Mouse (Mus musculus) limb, embryonic 11.5 days (tissue): Measurements from ENCODE around the gene Dst. TPM values are rescaled to one million over a fixed set of nuclear protein-coding genes. Genes with fewer than 3 reads are reported as not detected.
A peak's percentile ranks its signal among the peaks of the same experiment; 100 is the strongest.

ENCODE experiments used
- ATAC-seq: fragments of 200-750 bp; cut with Nextera tagmentation; 2 replicates; pipeline ENCODE4 v1.8.0; 2017; ENCODE audit warnings: low read depth; ENCODE audit not compliant: insufficient number of reproducible peaks, low FRiP score, low TSS enrichment
- DNase-seq: peaks from one replicate; pipeline ENCODE4 v3.0.0-alpha.2; 2015; ENCODE audit warnings: low spot score
- H3K27ac ChIP-seq: fragments of 300-500 bp; sonication (generic); replicated peaks from 2 replicates; pipeline ENCODE4 v1.5.1; 2014; ENCODE audit warnings: low read depth, mild to moderate bottlenecking, low read length
- H3K27me3 ChIP-seq: fragments of 300-500 bp; sonication (generic); 2 replicates; pipeline ENCODE4 v1.6.1; 2014; ENCODE audit warnings: mild to moderate bottlenecking, low read length, mixed read lengths; ENCODE audit not compliant: control insufficient read depth, insufficient read depth
- H3K36me3 ChIP-seq: fragments of 300-500 bp; sonication (generic); 2 replicates; pipeline ENCODE4 v1.6.1; 2014; ENCODE audit warnings: mild to moderate bottlenecking, low read length, moderate library complexity, mixed read lengths; ENCODE audit not compliant: control insufficient read depth, insufficient read depth
- H3K4me1 ChIP-seq: fragments of 300-500 bp; sonication (generic); 2 replicates; pipeline ENCODE4 v1.6.1; 2014; ENCODE audit warnings: low read length, mixed read lengths; ENCODE audit not compliant: control insufficient read depth, insufficient read depth
- H3K4me2 ChIP-seq: fragments of 300-500 bp; sonication (generic); 2 replicates; pipeline ENCODE4 v1.6.1; 2014; ENCODE audit warnings: low read depth, mild to moderate bottlenecking, moderate library complexity; ENCODE audit not compliant: severe bottlenecking
- H3K4me3 ChIP-seq: fragments of 300-500 bp; sonication (generic); 2 replicates; pipeline ENCODE4 v1.5.1; 2014; ENCODE audit warnings: low read depth, low read length
- H3K9ac ChIP-seq: fragments of 300-500 bp; sonication (generic); 2 replicates; pipeline ENCODE4 v1.6.1; 2014; ENCODE audit warnings: mild to moderate bottlenecking, low read length
- H3K9me3 ChIP-seq: fragments of 300-500 bp; sonication (generic); 2 replicates; pipeline ENCODE4 v1.6.1; 2016; ENCODE audit warnings: low read length; ENCODE audit not compliant: control insufficient read depth
- WGBS: fragments of 180-500 bp; shearing (Covaris S2); extraction: QIAGEN DNeasy Blood & Tissue Kit; methylation state at CpG from one replicate; pipeline ENCODE4 v1.1.7; 2014; 5-methylcytosine and 5-hydroxymethylcytosine counted together
- polyA plus RNA-seq: library from polyadenylated mRNA; unstranded; fragments of >200 nt; fragmentation: Nextera tagmentation; extraction: Ambion mirVana; gene quantifications from 2 replicates; pipeline ENCODE4 v1.2.1, GENCODE M21; 2014

Gene Dst
- polyA plus RNA-seq, 1 experiment from 2014 or later: 14.7 TPM

GRCm38 (mm10) chr1:34129691-34130090 is 221.7 kb downstream of the Dst start:
- no peak for ATAC-seq
- Histone ChIP-seq H3K36me3 (no peaks in the 10 kb centered on the region), H3K4me2 (no peak overlapping the region), H3K9me3 (no peaks in the 10 kb centered on the region), H3K27ac (no peak overlapping the region), H3K4me1 (0 out of 2 replicates have a peak, but pooled peaks cover 3% of the 10 kb centered on the region), H3K4me3 (no peak overlapping the region), H3K27me3 (no peaks in the 10 kb centered on the region), H3K9ac (no peak overlapping the region)
- WGBS: 67% methylated on average over 9 of the region's 9 CpGs
- no peak for DNase-seq

- Histone ChIP-seq H3K4me2 (no peak overlapping the region), H3K27me3 (no peaks in the 10 kb centered on the region), H3K36me3 (no peaks in the 10 kb centered on the region), H3K4me3 (no peak overlapping the region), H3K4me1 (0 out of 2 replicates have a peak, but pooled peaks cover 3% of the 10 kb centered on the region), H3K27ac (no peak overlapping the region), H3K9ac (no peak overlapping the region), H3K9me3 (no peaks in the 10 kb centered on the region)
- DNase-seq (no peak), ATAC-seq (no peak)
- 95% methylated on average over 10 of the region's 10 CpGs for WGBS
Measured at GRCm38 (mm10) chr1:34130804-34131203, 222.8 kb downstream of the Dst start.

- no peak for ATAC-seq
- WGBS: 92% methylated on average over 16 of the region's 16 CpGs
- no peaks in the 10 kb centered on the region for H3K9me3 ChIP-seq
- H3K36me3 ChIP-seq: no peaks in the 10 kb centered on the region
- H3K4me2 ChIP-seq: no peak overlapping the region
- no peak for DNase-seq
- no peak overlapping the region for H3K4me3 ChIP-seq
- H3K27ac ChIP-seq: no peak overlapping the region
- 0 out of 2 replicates have a peak, but pooled peaks cover 6% of the 10 kb centered on the region for H3K4me1 ChIP-seq
- no peak overlapping the region for H3K9ac ChIP-seq
- no peaks in the 10 kb centered on the region for H3K27me3 ChIP-seq
Measured at GRCm38 (mm10) chr1:34132875-34133274, 224.8 kb downstream of the Dst start.

- WGBS: 67% methylated on average over 3 of the region's 3 CpGs
- Histone ChIP-seq H3K4me1 (peaks cover 15% of the 10 kb centered on the region), H3K27ac (no peak overlapping the region), H3K4me3 (no peak overlapping the region), H3K9ac (no peak overlapping the region), H3K27me3 (no peaks in the 10 kb centered on the region), H3K4me2 (no peak overlapping the region), H3K36me3 (no peaks in the 10 kb centered on the region), H3K9me3 (no peaks in the 10 kb centered on the region)
- ATAC-seq (no peak), DNase-seq (no peak)
Measured at GRCm38 (mm10) chr1:34135535-34135934, 227.5 kb downstream of the Dst start.

GRCm38 (mm10) chr1:34139191-34139853 is 231.3 kb downstream of the Dst start:
- Histone ChIP-seq H3K4me2 (no peak overlapping the region), H3K27ac (no peak overlapping the region)

GRCm38 (mm10) chr1:34139871-34140471 is 231.9 kb downstream of the Dst start:
- Histone ChIP-seq H3K4me2 (no peak overlapping the region), H3K27ac (no peak overlapping the region)
- WGBS: 40% methylated on average over 6 of the region's 6 CpGs

More at GRCm38 (mm10) chr1:34139191-34139853, 231.3 kb downstream of the Dst start:
- Histone ChIP-seq H3K27me3 (no peaks in the 10 kb centered on the region), H3K4me1 (peaks cover 12% of the 10 kb centered on the region), H3K4me3 (no peak overlapping the region), H3K36me3 (no peaks in the 10 kb centered on the region), H3K9me3 (no peaks in the 10 kb centered on the region), H3K9ac (no peak overlapping the region)
- no peak for DNase-seq
- ATAC-seq: no peak
- WGBS: 62% methylated on average over 13 of the region's 13 CpGs

GRCm38 (mm10) chr1:34140686-34141085 is 232.7 kb downstream of the Dst start:
- no peak overlapping the region for H3K27ac ChIP-seq
- WGBS: 62% methylated on average over 3 of the region's 3 CpGs
- no peak overlapping the region for H3K9ac ChIP-seq
- no peaks in the 10 kb centered on the region for H3K36me3 ChIP-seq
- no peak for DNase-seq
- peaks cover 12% of the 10 kb centered on the region for H3K4me1 ChIP-seq
- no peak overlapping the region for H3K4me3 ChIP-seq
- no peaks in the 10 kb centered on the region for H3K27me3 ChIP-seq
- no peak overlapping the region for H3K4me2 ChIP-seq
- no peak for ATAC-seq
- no peaks in the 10 kb centered on the region for H3K9me3 ChIP-seq

More at GRCm38 (mm10) chr1:34139871-34140471, 231.9 kb downstream of the Dst start:
- H3K4me1 ChIP-seq: peaks cover 12% of the 10 kb centered on the region
- no peak overlapping the region for H3K9ac ChIP-seq
- peak; percentile 40 for ATAC-seq
- H3K4me3 ChIP-seq: no peak overlapping the region
- H3K9me3 ChIP-seq: no peaks in the 10 kb centered on the region
- no peaks in the 10 kb centered on the region for H3K36me3 ChIP-seq
- no peak for DNase-seq
- no peaks in the 10 kb centered on the region for H3K27me3 ChIP-seq

GRCm38 (mm10) chr1:34142951-34143580 is 235.0 kb downstream of the Dst start:
- Histone ChIP-seq H3K36me3 (no peaks in the 10 kb centered on the region), H3K9me3 (no peaks in the 10 kb centered on the region), H3K9ac (no peak overlapping the region), H3K4me3 (no peak overlapping the region), H3K4me2 (no peak overlapping the region), H3K27me3 (no peaks in the 10 kb centered on the region), H3K4me1 (peaks cover 9% of the 10 kb centered on the region), H3K27ac (no peak overlapping the region)
- DNase-seq: no peak
- WGBS: 58% methylated on average over 9 of the region's 9 CpGs
- no peak for ATAC-seq
